Mouse (Mus musculus): Measurements from ENCODE around the gene Dbp.

DNA sequence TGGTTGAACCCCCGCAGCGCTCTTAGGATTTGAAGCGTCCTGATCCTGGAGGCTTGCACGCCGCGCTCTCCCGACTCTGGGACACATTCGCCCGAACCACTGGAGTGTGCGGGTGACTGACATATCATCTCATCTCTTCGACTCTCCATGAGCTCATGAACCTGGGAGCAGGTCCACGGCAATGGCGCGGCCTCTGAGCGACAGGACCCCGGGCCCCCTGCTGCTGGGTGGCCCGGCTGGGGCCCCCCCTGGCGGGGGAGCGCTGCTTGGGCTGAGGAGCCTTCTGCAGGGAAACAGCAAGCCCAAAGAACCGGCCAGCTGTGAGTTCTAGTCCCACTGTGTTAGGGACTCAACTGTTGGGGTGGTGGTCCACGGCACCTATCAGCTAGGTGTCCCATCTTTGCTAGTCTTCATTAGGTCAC is 566 bp downstream of the Dbp start:
- TF ChIP-seq POLR2A (IDR thresholded peaks at IDR 0.05; ENCODE audit: extremely low read depth, insufficient read depth, low read length), result no peak
- no peak for TF ChIP-seq CTCF (IDR thresholded peaks at IDR 0.05; ENCODE audit: low read depth, low read length)

Data from liver, adult 2 months (tissue).